Mouse (Mus musculus) embryo, embryonic 10.5 days (tissue): Measurements from ENCODE around the gene Slc4a10.

Experiments used
- DNase-seq: peaks from one replicate; pipeline ENCODE4 v3.0.0-alpha.2; 2015; ENCODE audit warnings: low spot score

Gene Slc4a10

DNA sequence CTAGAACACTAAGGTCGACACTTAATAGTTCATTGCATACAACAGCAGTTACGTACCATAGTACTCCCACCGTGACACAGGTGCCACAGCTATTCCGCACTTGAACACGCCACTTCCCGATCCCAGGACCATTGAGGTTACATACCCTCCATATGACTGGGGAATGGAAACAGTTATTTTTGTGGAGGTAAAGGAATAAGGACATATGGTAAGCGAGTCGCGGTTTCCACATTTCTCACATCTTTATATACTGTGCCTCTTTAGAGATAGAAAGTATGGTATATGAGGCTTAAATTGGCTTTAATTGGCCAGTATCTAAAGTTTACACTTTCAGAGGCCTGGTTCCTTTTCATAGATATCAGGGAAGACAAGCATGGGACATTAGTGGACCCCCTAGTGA lies 301.5 kb downstream of the Slc4a10 start:
- DNase-seq: no peak

DNA sequence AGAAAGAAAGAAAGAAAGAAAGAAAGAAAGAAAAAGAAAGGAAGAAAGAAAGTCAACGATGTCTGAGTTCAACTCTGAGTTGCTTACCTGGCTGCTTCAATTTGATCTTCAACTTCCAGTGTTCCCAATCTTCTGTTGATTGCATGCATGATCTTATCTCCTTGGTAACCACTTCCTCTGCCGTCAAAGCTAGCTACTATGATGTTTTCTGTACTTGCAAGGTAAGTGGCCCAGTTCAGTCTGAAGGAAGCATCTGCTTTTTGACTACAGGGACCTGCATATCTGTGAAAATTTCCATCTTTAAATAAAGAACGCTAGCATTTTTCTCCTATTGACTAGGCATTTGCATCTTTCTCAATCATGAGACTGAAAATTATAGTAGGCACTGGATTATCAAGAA lies 305.8 kb downstream of the Slc4a10 start:
- no peak for DNase-seq

DNA sequence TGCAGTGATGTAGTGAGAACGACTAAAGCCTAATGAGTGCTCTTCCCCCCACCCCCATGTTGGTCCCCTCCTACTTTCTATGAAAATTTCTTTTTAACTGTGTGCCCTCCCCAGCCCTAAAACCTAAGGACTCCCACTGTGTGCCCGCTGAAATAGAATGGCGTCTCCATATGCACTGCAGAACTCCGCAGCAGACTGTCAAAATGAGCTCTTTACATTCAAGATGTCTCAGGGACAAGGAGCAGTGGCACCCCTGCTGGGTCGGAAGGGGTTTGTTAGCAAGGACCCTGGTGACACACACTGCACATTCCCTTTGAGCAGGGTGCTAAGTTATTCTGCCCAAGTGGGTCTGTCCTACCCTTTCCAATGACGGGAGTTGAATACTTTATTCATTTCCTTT lies 309.5 kb downstream of the Slc4a10 start:
- DNase-seq: no peak

DNA sequence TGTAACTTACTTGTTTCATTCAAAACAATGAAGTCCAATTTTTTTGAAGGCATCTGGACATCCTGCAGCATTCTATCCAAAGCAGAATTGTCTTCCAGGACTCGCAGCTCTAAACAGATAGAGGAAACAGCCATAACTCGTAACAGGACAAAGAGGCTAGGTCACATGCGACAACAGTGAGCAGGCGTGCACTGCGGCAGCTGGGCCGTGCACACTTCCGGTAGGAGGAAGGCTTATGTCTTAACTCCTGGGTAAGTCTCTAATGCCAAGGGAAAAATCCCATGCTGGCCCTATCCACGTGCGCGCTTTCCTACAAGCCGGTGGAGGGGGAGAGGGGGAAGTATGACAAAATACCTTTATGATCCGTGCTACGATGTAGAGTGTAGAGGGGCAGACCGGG lies 310.3 kb downstream of the Slc4a10 start:
- no peak for DNase-seq

DNA sequence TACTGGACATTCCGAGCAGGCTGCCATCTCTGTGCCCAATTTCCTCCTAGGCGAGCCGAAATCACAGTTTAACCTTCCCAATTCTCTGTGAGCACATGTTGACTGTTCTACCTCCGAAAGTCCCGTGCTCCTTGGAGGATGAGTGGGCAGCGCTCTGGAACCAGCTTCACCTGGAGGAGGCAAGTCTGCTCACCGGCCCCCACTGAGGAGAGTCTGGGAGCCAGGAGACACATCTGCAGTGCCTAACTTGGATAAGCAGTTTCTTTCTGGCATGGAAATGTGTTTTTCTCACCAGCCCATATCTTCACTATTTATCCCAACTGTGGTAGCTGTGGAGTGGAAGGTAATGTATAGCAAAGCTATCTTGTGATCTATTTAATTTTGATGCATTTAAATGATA lies 311.0 kb downstream of the Slc4a10 start:
- no peak for DNase-seq

DNA sequence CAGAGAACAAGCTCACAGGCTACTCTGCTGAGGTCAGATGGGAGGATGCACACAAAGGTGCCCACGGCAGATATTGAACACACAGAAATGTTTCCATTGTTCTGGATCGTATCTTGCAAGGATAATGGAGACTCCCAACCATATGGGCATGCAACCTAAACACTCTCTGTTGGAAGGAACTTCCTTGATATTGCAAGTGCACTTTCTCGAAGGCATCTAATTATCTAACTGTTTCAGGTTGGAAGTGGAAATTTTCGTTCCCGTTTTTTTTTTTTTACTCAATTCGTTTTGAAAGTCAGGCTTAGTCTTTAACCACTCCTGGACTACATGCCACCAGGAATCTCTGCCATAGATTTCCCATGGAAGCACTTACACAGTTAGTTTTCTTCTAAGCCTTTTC lies 314.6 kb downstream of the Slc4a10 start:
- DNase-seq: no peak

DNA sequence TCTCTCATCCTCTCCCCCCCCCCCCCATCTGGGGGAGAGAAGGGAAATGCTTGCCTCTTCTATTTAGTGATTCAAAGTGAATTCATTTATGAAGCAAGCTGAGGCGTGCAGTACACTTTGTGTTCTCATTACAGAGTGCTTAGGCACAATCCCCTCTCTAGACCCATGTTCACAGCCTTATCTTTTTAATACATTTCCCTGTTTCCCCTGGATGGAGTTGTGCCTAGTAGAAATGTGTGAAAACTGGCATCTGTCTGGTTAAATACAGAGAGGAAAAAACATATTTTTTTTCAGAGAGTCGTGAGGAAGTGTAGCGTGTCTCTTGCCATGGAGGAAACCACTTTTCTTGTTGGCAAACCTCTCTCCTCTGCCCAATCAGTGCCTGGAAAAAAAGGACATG lies 315.3 kb downstream of the Slc4a10 start:
- no peak for DNase-seq

DNA sequence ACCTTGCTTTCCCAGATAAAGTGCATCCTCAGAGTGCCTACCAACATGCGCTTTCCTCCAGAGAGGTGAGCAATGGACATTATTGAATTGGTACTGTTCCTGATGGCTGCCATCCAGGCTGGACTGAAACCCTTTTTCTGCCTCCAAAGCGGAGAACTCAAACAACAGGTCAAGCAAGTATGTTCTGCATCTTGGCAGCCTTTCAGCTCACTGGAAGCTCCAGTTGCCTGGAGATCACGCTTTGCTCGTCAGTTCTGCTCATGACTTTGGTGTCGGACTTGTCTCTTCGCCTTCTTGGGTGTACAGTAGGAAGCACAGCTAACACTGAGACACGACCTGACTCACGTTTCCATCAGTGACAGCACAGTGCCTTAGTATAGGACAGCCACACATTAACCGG lies 315.9 kb downstream of the Slc4a10 start:
- DNase-seq: no peak

DNA sequence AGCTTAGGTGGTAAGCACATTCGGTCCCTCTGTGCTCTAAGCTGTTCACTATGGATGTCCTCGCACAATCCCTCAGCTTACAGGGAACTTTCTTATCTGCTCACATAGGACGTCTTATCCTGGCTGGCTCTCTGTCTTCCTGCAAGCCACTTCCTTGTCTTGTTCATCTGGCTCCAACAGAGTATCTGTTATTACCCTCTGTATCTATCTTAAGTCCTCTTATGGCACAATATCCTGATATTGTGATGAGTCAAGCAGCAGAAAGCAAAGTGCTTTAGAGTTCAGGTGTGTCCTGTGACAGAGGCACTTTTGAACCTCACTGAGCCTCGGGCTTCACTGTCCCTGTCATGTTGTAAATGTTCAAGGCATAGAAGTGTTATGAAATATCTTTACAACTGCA lies 317.3 kb downstream of the Slc4a10 start:
- no peak for DNase-seq

DNA sequence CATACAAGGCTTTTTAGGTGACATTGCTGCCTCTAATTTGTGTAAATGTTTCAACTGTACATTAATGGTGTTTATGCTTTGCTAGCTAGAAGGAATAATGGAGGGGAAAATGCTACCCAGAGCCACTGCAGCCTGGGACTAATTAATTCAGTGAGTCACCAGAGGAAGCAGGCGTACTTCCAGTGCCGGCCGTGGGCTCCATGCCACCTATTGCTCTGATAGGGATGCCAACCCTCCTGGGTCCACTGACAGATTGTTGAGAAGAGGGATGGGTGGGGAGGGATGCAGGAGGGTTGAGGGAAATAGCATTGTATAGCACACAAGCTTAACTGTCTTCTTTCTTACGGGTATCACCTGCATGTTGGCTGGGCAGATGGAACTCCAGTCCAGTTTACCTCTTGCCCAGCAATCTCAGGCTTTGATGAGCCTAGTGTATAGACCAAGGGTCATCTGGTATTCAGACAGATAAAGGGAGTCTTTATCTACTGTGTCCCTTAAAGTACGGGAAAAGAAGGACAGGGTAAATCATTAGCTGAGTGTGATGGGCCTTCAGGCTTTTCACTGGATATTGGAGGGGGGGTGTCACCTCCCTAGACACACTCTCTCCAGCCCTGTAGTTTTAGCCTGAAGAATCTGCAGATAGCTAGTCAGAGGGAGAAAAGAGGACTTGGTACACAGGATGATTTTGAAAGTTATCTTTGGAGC lies 322.2 kb downstream of the Slc4a10 start:
- no peak for DNase-seq

DNA sequence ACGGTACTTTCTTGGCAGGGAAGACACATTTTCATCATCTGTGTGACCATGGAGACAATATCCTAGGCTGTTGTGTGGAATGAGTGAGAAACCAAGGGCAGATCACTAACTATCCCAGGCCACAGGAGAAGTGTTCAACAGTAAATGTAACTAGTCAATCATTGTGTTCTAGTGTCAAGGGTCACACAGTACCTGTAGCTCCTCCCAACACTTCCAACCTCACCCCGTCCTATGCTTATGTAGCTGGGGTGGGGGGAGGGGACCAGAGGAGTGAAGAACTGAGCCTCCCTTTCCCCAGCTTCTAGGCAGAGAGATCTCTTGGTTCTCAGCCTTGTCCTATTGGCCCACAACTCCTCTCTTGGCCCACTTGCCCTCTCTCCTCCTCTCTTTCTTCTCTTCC lies 323.8 kb downstream of the Slc4a10 start:
- DNase-seq: no peak

DNA sequence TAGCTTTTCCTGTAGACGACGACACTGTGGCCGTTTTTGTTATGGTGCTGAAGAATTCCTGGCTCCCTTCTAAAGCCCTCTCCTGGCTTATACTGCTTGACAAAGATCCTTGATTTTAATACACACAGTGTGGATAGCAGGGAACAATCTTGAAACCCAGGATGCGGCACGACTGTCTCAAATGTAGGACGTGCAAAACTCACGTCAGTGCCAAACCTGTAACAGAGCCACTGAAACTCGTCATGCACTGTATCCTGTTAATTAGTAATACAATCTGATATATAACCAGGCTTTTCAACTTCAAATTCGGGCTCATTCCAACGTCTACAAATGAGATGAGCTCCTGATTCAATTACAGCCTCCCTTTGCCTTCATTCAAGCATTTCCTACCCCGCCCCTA lies 327.4 kb downstream of the Slc4a10 start:
- no peak for DNase-seq
